Mouse (Mus musculus) left cerebral cortex, adult 9 months (tissue): ENCODE measurements around the gene Cd52.

ENCODE experiments used
- DNase-seq, 2 experiments: peaks; one replicate each; pipeline ENCODE4 v3.0.0; 2022; ENCODE audit warnings: low spot score in 2 of 2

The Cd52 gene

GRCm38 (mm10) chr4:134052560-134052959 is 42.3 kb downstream of the Cd52 start:
- DNase-seq = peak in 1 of 2 experiments; percentile 8

DNA sequence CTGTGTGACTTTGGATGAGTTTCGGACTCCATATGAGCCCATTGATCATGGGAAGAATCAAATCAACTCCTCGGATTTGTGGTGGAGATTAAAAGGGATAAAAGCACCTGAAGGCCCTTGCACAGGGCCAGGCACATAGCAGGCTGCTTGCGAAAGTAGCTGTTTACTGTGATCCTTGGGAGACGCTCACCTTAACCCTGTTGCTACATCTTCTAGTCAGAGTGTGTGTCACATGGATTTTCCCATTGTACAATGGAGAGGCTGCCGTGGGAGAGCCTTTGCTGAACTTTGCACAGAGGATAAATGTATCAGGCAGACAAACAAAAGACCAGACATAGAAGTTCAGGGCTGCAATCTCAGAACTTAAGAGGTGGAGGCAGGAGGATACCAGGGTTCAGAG is 43.0 kb downstream of the Cd52 start:
- DNase-seq = no peak

- no peak for DNase-seq
Observed at GRCm38 (mm10) chr4:134047648-134048047, 47.2 kb downstream of the Cd52 start.

GRCm38 (mm10) chr4:134043041-134043440 is 51.8 kb downstream of the Cd52 start:
- DNase-seq = no peak

GRCm38 (mm10) chr4:134041317-134042123 is 53.4 kb downstream of the Cd52 start:
- no peak for DNase-seq

GRCm38 (mm10) chr4:134035953-134036352 is 58.9 kb downstream of the Cd52 start:
- DNase-seq = peak; percentile 39 to 87
